Mouse (Mus musculus): ENCODE measurements around the gene Slc12a6.

Gene Slc12a6

DNA sequence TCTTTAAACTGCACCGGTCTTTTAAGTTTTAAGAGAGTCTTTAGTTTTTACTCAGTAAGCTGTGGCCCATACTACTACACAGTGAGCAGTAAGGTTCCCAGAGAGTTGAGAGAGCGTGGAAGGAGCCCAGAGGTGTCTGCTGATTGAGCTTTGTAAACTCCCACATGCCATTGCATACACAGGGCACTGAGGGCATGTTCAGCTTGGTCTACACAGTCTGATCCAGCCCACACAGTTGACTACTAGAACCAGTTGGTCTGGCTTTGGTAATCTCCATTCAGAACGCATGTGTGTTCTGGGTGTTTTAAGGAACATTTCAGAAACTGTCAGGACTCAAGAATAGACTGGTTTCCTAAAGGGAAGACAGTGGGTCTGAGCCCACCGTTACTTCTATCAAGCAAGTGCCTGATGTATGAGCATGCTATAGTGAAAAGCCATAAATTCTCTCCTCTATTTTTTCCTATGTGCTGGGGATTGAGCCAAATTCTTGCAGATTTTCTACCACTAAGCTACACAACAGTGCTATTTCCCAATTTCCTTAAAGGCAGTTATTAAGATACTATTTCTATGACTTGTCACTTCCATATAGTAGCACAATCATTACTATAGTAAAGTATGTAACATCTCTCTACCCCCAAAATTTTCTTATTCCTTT is 125.8 kb downstream of the Slc12a6 start:
- DNase-seq (ENCODE audit: low spot score), result no peak

DNA sequence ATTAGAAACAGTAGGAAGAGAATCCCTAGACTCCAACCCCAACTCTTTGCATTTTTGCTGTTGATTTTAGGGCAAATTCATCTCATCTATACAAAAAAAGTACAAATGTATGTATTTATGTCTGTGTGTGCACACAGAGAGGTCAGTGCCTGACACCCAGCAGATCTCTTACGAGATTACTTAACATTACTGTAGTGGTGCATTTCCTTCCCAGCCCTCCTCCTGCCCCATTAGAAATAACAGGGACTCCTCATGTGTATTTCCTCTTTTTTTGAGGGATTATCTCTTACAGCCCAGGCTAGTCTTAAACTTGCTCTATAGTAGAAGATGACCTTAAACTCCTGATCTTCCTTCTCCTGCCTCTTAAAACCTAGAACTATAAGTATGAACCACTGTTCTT is 127.1 kb downstream of the Slc12a6 start:
- no peak for DNase-seq (ENCODE audit: low spot score)

DNA sequence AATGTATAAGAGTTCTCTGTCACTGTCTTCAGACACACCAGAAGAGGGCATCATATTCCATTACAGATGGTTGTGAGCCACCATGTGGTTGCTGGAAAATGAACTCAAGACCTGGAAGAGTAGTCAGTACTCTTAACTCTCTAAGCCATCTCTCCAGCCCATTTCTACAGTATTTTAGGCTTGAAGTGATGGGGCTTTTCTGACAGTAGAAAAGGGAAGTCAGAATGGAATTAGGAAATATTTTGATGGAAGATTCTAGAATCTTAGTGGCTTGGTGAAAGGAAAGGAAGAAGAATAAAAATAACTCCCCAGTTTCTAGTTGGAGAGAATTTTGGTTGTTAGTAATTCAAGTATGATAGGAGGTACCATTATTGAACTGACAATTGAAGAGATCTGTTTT is 128.3 kb downstream of the Slc12a6 start:
- no peak for DNase-seq (ENCODE audit: low spot score)

- no peak for DNase-seq (ENCODE audit: low spot score)
Measured at GRCm38 (mm10) chr2:112396649-112397048, 131.0 kb downstream of the Slc12a6 start.

DNA sequence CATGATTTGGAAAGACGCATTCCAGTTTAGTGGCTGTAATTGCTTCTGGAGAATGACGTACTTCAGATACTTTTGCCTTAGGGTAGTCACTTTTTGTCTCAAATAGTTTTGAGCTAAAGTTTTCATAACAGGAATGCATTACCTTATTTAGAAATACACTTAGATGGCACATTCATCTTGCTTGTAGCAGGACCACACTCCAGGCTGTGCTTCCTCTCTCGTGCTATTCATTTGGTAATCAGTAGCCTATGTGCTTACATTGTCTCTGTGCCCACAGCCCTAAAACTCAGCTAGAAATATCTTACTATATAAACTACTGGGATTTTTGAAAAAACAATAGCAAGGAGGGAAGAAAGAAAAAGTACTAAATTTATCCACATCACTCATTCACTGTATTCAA is 141.4 kb downstream of the Slc12a6 start:
- no peak for DNase-seq (ENCODE audit: low spot score)
